Mouse (Mus musculus) spleen, adult 2 months (tissue): ENCODE measurements around the gene Vstm5.

Experiments
- CTCF ChIP-seq: fragments of 200-500 bp; IDR thresholded peaks from 2 replicates; pipeline ENCODE4 v1.5.1; 2011; ENCODE audit warnings: mild to moderate bottlenecking, inconsistent platforms; ENCODE audit not compliant: insufficient read depth, insufficient read length, insufficient replicate concordance; ENCODE audit errors: extremely low read depth
- POLR2A ChIP-seq: fragments of 200-500 bp; IDR thresholded peaks from 2 replicates; pipeline ENCODE4 v1.6.1; 2011; ENCODE audit warnings: low read depth, low read length, inconsistent platforms

- TF ChIP-seq POLR2A (no peak), CTCF (no peak)
These were observed 3.3 kb downstream of the Vstm5 start for GRCm38 (mm10) chr9:15242130-15242529.
